Mouse (Mus musculus): ENCODE results near the gene Runx1. TPM values are rescaled to one million over a fixed set of nuclear protein-coding genes. Genes with fewer than 3 reads are reported as not detected.

Gene Runx1
- polyA plus RNA-seq, 1 experiment, result 322 TPM

GRCm38 (mm10) chr16:92719725-92720124 is 106.2 kb downstream of the Runx1 start:
- Histone ChIP-seq H3K4me3 (replicated peaks) (no peak overlapping the region), H3K9me3 (no peaks in the 10 kb centered on the region), H3K4me1 (peaks cover 94% of the 10 kb centered on the region), H3K27me3 (replicated peaks) (no peaks in the 10 kb centered on the region), H3K36me3 (replicated peaks; ENCODE audit: low read length) (peaks cover 94% of the 10 kb centered on the region)
- TF ChIP-seq GATA1 (IDR thresholded peaks at IDR 0.05; ENCODE audit: borderline replicate concordance, low read length), result no peak
- no peak for TF ChIP-seq FLI1 (IDR thresholded peaks at IDR 0.05; ENCODE audit: low read length)

- Histone ChIP-seq H3K27me3 (replicated peaks) (no peaks in the 10 kb centered on the region), H3K4me3 (replicated peaks) (peak overlapping the region; percentile 38), H3K36me3 (replicated peaks; ENCODE audit: low read length) (peaks cover 89% of the 10 kb centered on the region), H3K9me3 (no peaks in the 10 kb centered on the region), H3K4me1 (peaks cover 97% of the 10 kb centered on the region)
- TF ChIP-seq FLI1 (IDR thresholded peaks at IDR 0.05; ENCODE audit: low read length) (no peak), GATA1 (IDR thresholded peaks at IDR 0.05; ENCODE audit: borderline replicate concordance, low read length) (no peak; the same call in 2 of the 3 replicates)
Observed at GRCm38 (mm10) chr16:92715599-92716483, 110.1 kb downstream of the Runx1 start.

GRCm38 (mm10) chr16:92710161-92710560 is 115.8 kb downstream of the Runx1 start:
- H3K4me1 ChIP-seq, result peaks cover 97% of the 10 kb centered on the region
- no peak for TF ChIP-seq GATA1 (IDR thresholded peaks at IDR 0.05; ENCODE audit: borderline replicate concordance, low read length)
- no peak for TF ChIP-seq FLI1 (IDR thresholded peaks at IDR 0.05; ENCODE audit: low read length)
- H3K36me3 ChIP-seq (replicated peaks; ENCODE audit: low read length), result peaks cover 87% of the 10 kb centered on the region

GRCm38 (mm10) chr16:92708718-92709117 is 117.2 kb downstream of the Runx1 start:
- H3K27me3 ChIP-seq (replicated peaks), result no peaks in the 10 kb centered on the region
- TF ChIP-seq GATA1 (IDR thresholded peaks at IDR 0.05; ENCODE audit: borderline replicate concordance, low read length) (no peak), FLI1 (IDR thresholded peaks at IDR 0.05; ENCODE audit: low read length) (no peak)
- peaks cover 98% of the 10 kb centered on the region for H3K4me1 ChIP-seq
- no peak overlapping the region for H3K4me3 ChIP-seq (replicated peaks)
- peaks cover 88% of the 10 kb centered on the region for H3K36me3 ChIP-seq (replicated peaks; ENCODE audit: low read length)
- H3K9me3 ChIP-seq, result no peaks in the 10 kb centered on the region

More at GRCm38 (mm10) chr16:92710161-92710560, 115.8 kb downstream of the Runx1 start:
- H3K9me3 ChIP-seq, result no peaks in the 10 kb centered on the region
- H3K4me3 ChIP-seq (replicated peaks), result no peak overlapping the region
- H3K27me3 ChIP-seq (replicated peaks), result no peaks in the 10 kb centered on the region

- TF ChIP-seq FLI1 (IDR thresholded peaks at IDR 0.05; ENCODE audit: low read length) (no peak), GATA1 (IDR thresholded peaks at IDR 0.05; ENCODE audit: borderline replicate concordance, low read length) (no peak)
- H3K9me3 ChIP-seq, result no peaks in the 10 kb centered on the region
- H3K36me3 ChIP-seq (replicated peaks; ENCODE audit: low read length), result peaks cover 89% of the 10 kb centered on the region
- H3K27me3 ChIP-seq (replicated peaks), result no peaks in the 10 kb centered on the region
- H3K4me3 ChIP-seq (replicated peaks), result no peak overlapping the region
- peaks cover 98% of the 10 kb centered on the region for H3K4me1 ChIP-seq
Observed at GRCm38 (mm10) chr16:92707712-92708111, 118.2 kb downstream of the Runx1 start.

- Histone ChIP-seq H3K9me3 (no peaks in the 10 kb centered on the region), H3K27me3 (replicated peaks) (no peaks in the 10 kb centered on the region), H3K4me1 (peaks cover 98% of the 10 kb centered on the region), H3K4me3 (replicated peaks) (no peak overlapping the region), H3K36me3 (replicated peaks; ENCODE audit: low read length) (peaks cover 83% of the 10 kb centered on the region)
- TF ChIP-seq GATA1 (IDR thresholded peaks at IDR 0.05; ENCODE audit: borderline replicate concordance, low read length) (no peak), FLI1 (IDR thresholded peaks at IDR 0.05; ENCODE audit: low read length) (no peak)
Observed at GRCm38 (mm10) chr16:92707146-92707545, 118.8 kb downstream of the Runx1 start.

- H3K9me3 ChIP-seq, result no peaks in the 10 kb centered on the region
- no peak for TF ChIP-seq FLI1 (IDR thresholded peaks at IDR 0.05; ENCODE audit: low read length)
- TF ChIP-seq GATA1 (IDR thresholded peaks at IDR 0.05; ENCODE audit: borderline replicate concordance, low read length), result no peak
- H3K27me3 ChIP-seq (replicated peaks), result no peaks in the 10 kb centered on the region
- no peak overlapping the region for H3K4me3 ChIP-seq (replicated peaks)
- peaks cover 95% of the 10 kb centered on the region for H3K4me1 ChIP-seq
- H3K36me3 ChIP-seq (replicated peaks; ENCODE audit: low read length), result peaks cover 81% of the 10 kb centered on the region
Observed at GRCm38 (mm10) chr16:92705564-92706458, 120.1 kb downstream of the Runx1 start.

GRCm38 (mm10) chr16:92703850-92704249 is 122.1 kb downstream of the Runx1 start:
- no peaks in the 10 kb centered on the region for H3K9me3 ChIP-seq
- peaks cover 95% of the 10 kb centered on the region for H3K4me1 ChIP-seq
- H3K36me3 ChIP-seq (replicated peaks; ENCODE audit: low read length), result peaks cover 78% of the 10 kb centered on the region
- TF ChIP-seq FLI1 (IDR thresholded peaks at IDR 0.05; ENCODE audit: low read length) (no peak), GATA1 (IDR thresholded peaks at IDR 0.05; ENCODE audit: borderline replicate concordance, low read length) (no peak)
- H3K27me3 ChIP-seq (replicated peaks), result no peaks in the 10 kb centered on the region
- H3K4me3 ChIP-seq (replicated peaks), result peak overlapping the region; percentile 67

GRCm38 (mm10) chr16:92699531-92700397 is 126.2 kb downstream of the Runx1 start:
- no peaks in the 10 kb centered on the region for H3K9me3 ChIP-seq
- no peaks in the 10 kb centered on the region for H3K27me3 ChIP-seq (replicated peaks)
- TF ChIP-seq GATA1 (IDR thresholded peaks at IDR 0.05; ENCODE audit: borderline replicate concordance, low read length), result no peak
- TF ChIP-seq FLI1 (IDR thresholded peaks at IDR 0.05; ENCODE audit: low read length), result no peak
- H3K4me3 ChIP-seq (replicated peaks), result peak overlapping the region; percentile 72
- peaks cover 78% of the 10 kb centered on the region for H3K4me1 ChIP-seq
- peaks cover 53% of the 10 kb centered on the region for H3K36me3 ChIP-seq (replicated peaks; ENCODE audit: low read length)

All from megakaryocyte, embryonic 14.5 days (primary cell).